Mouse (Mus musculus) kidney, adult 2 months (tissue): ENCODE measurements around the gene Cltb.

Experiments used
- CTCF ChIP-seq: fragments of 200-500 bp; conservative IDR thresholded peaks from 2 replicates; pipeline ENCODE4 v1.5.1; 2011; ENCODE audit warnings: low read depth, mild to moderate bottlenecking, control low read depth, low read length, moderate library complexity, mixed read lengths; ENCODE audit not compliant: insufficient read depth, insufficient read length
- POLR2A ChIP-seq: fragments of 200-500 bp; IDR thresholded peaks from one replicate; pipeline ENCODE4 v1.6.1; 2011; ENCODE audit warnings: low read depth, low read length, control low read depth

GRCm38 (mm10) chr13:54629128-54629527 lies 18.0 kb upstream of the Cltb start:
- TF ChIP-seq CTCF (no peak), POLR2A (no peak)
